Mouse (Mus musculus) activated CD4-positive, CD25-positive, alpha-beta regulatory T cell, adult 4 months (primary cell): ENCODE measurements around the gene Tmod1. TPM values are rescaled to one million over a fixed set of nuclear protein-coding genes. Genes with fewer than 3 reads are reported as not detected.

Source experiments
- ATAC-seq: one replicate; pipeline ENCODE4 v1.8.0; 2017
- polyA plus RNA-seq, 2 experiments: library from polyadenylated mRNA; unstranded; fragments of 100-300 nt; shearing (Covaris generic); gene quantifications; one replicate each; pipeline ENCODE4 v1.2.1; 2017

Tmod1 gene
- polyA plus RNA-seq, 2 experiments from 2014 or later, result 1.6 to 4.0 TPM

DNA sequence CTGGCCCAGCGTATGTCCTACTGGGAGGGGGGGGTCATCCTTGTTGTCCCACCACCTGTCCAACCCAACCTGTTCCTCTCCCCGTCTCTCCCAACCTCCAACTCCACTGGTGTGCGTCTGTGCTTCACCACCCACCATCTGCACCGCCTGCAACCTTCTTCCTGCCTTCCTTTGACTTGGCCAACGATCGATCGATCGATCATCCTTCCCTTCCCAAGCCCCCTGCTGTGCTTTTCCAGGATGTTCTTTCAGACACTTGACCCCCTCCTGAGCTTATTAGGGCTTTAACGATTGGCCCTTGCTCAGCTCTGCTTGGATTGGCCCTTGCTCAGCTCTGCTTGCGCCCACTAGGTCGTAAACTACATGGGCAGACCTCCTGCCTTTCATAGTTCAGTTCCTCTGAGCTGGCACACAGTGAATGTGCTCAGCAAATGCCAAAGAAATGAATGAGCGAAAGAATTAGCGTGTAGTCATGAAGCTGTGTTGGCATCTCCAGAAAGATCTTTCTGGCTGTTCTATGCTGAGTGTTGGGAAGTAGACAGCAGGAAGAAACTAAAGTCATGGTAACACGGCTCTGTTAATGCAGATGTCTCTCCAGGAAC, 50.9 kb downstream of the Tmod1 start:
- ATAC-seq, result no peak

DNA sequence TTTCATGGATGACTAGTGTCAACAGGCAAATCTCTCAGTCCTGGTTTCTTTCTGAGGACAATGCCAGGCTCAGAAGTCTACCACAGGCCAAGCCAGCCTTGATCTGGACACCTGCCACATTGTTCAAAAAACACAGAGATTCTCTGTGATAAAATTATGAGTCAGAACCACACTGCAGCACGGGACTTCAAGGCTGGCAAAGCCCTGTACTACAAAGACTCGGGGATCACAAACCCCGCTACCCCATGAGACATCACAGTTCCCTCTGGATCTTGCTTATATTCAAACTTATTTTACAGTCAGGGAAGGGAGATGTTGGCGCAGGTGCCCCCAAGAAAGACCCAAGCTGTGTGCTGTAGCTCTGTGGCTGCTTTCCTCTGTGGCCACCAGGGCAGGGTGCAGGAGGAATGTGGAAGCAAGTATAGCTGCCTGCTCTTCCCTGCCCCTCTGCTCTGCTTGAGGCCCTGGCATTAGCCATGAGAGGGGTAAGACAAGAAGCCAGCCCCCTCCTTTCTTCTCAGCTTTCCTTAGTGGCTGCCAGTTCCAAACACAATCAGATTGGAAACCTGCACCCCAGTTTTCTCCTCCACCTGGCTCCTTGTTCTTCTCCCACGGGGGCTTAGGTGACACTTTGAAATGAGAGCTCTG, 53.8 kb downstream of the Tmod1 start:
- ATAC-seq, result no peak

DNA sequence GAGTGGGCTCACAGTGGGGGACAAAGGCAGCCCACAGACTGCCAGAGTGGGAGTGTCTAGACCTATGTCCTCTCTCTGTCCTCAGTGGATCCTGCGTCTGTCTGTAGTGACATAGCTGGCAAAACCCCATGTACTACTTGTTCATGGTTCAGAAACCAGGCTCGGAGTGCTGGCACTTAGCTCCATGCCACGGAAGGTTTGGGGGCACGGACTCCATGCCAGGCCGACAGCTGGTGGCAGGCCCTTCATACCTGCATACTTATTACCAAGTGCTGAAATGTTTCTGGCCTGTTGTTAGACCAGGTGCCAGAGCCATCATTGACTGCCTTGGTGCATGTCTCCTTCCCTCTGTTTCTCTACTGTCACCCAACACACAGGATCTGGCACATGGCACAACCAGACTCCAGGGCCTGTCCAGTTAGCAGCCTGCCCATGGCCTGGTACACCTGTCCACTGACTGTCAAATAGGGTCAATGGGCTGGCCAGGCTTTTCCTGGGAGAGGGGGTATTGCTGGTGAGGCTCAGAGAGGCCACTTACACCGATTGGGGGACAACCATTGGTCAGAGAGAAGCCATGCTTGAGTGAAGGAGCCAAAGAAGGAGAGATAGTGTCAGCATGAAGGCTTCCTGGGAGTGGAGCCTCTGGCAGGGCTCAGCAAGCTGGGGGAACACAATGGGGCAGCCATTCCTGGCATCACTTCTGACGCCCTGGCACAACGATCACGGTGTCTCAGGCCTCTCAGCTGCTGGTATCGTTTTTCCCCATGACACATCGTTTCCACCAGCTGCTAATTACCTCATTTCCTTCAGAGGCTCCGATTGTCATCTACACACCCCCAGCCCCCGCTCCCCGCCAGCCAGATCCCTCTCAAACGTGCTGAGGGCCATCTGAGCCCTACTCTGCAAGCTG, 56.4 kb downstream of the Tmod1 start:
- ATAC-seq, result peak; percentile 78

DNA sequence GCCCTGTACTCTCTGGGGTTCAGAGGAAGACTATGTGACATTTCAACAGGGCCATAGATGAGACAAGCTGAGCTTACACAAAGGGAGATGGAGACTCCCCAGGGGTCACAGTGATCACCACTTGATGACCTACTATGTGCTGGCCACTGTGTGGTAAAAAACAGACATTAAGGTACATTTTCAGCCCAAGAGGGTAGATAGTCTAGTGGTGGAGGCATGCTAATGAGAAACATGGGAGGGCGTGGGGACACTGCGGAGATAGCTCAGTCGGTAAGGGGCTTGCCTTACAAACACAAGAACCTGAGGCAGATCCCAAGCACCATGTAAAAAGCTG, 57.1 kb downstream of the Tmod1 start:
- ATAC-seq, result no peak

DNA sequence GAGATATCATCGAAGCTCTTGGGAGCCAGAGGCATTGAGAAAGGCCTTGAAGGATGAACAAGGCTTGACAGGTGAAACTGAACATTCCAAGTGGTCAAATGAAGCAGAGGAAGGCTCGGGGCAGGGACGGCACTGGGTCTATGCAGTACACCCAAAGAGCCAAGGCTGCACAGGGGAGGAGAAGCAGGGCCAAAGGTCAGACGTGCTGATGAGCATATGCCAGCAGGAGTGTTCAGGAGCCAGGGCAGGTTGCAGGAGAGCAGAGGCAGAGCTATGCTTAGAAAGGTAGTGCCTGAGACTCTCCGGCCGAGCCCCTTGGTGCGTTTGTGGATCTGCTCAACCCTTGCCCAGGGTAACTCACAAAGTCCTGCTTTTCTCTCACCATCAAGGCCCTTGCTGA, 57.8 kb downstream of the Tmod1 start:
- no peak for ATAC-seq

DNA sequence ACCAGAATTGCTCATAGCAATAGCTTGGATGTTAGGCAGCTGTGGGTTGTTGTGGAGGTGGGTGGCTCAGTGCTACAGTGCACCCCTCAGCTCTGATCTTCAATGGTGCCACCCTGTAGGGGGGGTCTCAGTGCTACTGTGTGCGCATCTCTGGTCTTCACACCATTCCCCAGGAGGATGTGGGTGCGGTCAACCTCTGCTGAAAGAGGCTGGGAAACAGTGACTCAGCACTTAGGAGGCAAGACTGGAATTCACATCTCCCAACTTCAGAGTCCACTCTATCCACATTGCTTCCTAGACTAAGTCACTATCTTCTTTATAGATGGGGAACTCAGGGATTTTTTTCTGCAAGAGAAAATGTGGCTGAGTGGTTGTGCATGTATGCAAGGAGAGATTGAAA, 58.9 kb downstream of the Tmod1 start:
- no peak for ATAC-seq

DNA sequence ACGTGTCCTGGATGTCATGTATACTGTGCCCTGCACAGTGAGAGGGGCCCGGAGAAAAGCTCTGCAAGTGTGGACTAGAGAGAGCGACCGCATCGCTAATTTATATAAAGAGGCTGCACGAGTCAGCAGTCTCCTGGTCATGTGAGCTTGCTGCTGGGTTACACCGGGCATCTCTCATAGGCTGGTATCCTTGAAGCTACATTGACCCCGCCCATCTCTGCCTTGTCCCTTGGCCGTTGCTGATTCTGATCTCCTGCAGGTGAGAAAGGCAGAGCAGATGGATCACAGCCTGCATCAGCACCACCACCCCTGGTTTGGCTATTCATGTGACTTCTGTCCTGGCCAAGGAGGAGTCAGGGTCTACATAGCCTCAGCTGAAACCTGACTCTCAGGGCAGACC, 60.4 kb downstream of the Tmod1 start:
- no peak for ATAC-seq

DNA sequence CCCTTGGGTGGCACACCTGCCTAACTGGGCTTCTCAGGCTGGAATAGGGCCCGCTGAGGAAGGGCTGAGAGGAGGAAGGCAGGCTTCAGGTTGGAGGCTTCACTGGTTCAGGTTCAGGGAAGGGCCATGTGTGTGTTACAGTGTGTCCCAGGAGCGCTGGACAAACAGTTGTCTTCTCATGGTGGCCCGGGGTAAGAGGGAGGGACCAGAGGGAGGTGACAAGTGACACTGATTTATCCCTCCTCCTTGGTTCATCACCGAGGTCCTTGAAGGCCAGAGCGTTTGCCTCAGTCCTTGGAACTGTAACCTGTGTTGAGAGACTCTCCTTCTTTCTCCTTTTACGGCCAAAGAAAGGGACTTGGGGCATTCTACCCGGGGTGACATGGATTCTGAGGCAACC, 61.8 kb downstream of the Tmod1 start:
- ATAC-seq, result no peak

DNA sequence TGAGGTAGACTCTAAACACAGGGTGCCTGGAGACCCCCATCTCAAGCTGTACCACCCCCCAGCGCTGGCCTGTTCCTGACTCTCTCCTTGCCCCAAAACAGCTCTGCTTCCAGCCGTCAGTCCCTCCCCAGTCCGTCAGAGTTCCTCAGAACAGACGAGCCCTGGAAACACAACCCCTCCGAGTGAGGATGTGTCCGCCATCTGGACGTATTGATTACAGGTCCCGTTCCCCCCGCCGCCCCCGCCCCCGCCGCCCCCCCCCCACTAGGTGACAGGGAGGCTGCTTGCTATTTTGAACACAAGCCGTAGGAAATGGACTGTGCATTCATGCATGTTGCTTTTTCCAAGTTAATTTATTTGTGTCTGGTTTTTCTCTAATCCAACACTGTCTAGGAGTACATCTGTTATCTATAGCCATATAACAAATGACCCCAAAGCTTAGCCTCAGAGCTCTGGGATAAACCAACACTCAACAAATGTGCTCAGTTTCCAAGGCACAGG, 62.5 kb downstream of the Tmod1 start:
- no peak for ATAC-seq

DNA sequence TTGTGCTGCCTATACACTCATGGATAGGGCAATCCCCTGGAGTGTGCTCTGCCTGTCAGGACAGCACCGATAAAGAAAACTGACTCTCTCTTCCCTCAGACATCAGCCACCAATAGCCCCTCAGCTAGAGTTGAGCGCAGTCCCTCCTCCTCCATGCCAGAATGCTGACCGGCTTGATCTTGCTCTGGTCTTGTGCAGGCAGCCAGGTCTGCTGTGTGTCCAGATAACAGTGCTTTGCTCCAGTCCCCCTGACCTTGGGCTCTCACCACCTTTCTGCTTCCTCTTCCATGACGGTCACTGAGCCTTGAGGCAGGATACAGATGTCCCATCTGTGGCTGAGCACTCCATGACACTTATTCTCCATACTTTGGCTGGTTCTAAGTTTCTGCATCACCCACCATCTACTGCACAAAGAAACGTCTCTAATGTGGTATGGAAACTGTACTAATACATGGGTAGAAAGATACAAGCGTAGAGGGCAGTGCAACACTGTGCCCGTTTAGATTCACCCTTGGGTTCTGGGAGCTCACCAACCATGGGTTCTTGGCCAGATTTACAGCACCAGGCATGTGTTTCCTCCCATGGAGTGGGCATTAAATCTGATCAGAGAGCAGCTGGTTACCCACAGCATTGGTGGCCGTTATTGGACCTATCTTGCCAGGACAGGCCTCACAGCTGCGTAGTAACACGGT, 63.5 kb downstream of the Tmod1 start:
- ATAC-seq, result no peak

DNA sequence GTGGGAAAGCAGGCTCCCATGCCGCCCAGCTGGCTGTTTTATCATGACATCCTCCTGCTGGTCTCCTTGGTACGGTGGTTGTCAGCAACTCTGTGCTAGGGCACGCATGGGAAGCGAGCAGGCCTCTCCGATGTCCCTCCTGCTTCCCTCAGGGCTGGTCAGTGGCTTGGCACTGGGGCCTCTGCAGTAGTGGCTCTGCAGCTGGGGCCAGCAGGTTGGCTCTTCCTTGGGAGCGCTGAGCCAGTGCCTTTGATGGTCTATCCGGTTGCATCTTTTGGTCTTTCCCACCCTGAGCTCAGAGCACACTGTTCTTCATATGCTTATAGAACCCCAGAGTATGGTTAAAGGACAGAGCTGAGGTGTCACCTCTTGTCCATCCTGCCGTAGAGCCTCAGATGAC, 71.3 kb downstream of the Tmod1 start:
- ATAC-seq, result no peak

DNA sequence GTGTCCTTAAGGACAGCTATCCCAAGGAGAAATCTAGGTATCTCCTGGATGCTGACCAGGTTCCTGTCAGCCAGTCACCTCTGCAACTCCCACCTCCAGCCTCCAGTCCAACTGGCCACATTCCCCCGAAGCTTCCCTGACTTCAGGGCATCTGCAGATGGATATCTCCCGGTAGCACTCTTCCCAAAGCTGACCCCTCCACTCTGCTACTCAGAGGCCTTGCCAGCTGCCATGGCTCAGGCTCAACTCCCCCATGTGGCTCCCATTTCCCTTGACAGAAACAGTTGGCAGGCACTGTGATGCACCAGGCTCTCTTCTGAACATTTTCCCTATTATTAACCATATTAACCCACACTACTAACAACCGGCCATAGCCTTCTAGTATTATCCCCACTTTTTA, 72.6 kb downstream of the Tmod1 start:
- ATAC-seq, result no peak

DNA sequence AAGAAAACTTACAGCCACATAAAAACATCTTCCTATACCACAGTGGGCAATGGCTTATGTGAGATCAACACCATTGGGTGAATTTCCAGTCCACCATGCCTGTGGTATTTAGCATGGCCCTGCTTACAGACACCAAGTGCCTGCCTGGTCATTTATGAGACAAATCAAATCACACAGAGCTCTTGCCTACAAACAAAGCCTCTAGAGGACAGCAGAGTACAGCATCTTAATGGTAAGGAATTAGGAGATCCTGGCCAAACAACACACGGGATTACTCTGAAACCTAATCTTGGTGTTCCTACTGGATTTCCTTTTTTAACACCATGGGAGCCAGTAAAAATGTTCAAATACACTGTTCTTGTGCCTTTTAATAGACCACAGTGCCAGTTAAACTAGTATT, 76.6 kb downstream of the Tmod1 start:
- ATAC-seq, result no peak

DNA sequence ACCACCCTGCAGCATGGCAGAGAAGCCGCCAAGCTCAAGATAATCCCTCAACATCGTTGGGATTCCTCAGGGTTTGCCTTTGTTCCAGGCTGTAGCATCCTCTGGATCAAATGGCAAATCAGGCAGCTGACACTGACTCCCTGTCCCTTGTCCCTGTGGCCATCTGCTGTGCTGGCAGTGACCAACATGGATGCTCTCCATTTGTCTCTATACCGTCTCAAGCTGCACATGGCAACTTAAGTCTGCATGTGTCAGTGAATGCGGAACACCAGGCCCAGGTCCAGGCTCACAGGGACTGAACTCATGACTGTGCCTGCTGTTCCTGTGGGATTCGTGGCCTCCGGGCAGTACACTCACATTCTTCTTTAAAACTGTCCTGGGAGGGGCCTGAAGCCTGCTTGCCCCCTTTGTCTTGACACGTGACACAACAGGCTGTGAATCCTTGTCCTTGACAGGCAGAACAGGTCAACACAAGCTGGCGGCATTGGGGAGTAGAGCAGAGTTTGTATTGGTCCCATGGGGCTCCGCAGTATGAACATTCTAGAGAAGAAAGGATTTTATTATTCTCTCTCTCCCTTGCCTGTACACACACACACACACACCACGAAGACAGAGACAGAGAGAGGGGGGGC, 77.9 kb downstream of the Tmod1 start:
- no peak for ATAC-seq

DNA sequence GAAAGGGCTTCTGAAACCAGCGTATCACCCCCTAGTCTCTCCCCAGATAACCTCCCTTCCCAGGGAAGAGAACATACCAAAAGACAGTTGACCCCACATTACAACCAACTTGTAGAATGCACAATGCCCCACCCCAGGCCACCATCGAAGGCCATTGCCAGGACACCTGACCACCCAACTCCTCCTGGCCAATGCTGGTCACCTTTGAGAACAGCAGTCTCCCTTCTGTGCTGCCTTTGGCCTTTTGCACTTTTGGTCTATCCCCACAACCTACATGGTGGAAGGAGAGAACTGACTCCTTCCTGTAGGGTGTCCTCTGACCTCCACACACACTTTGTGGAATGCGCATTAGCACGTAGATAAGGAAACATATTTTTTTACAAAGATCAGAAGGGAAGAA, 78.8 kb downstream of the Tmod1 start:
- ATAC-seq, result no peak

DNA sequence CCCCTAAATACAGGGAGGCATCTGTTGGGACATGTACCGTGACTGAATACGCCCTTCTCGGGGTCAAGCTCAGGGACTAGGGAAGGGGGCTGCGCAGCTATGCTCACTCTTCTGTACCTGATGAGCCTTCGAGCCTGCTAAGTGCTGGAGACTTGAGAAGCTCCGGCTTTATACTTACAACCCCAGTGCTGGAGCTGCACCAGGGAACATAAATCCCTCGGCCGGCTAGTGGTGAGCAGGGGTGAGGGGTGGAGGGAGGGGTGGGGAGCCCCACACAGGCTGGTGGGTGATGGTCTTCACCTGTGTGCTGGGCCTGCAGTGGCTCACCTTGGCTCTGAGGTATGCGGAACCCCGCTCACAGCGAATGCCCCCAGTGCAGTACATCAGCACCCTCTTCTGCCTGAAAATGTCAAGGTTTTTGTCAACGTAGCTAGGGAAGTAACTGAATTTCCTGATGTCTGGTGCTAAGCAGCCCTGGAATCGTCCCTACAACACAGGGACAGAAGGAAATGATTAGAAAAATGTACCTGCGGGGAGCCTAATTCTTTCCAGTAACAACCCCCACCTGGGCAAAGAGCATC, 80.9 kb downstream of the Tmod1 start:
- ATAC-seq, result no peak

DNA sequence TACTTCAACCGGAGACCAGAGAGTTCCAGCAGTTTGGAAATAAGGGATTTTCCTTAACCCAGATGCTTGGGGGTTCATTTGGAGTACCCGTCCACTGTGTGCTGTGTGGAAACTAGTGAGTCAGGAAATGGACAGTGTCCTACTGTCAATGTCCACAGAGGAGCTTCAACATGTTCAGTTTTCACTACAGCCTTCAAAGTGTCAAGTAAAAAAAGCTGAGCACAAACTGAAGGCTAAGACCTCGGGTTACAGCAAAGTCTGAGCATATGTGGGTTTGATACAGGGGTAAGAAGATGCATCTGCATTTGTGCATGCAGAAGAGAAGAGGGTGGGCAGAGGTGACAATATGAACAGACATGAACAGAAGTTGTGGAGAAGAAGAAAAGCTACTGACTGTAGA, 82.0 kb downstream of the Tmod1 start:
- ATAC-seq, result no peak

DNA sequence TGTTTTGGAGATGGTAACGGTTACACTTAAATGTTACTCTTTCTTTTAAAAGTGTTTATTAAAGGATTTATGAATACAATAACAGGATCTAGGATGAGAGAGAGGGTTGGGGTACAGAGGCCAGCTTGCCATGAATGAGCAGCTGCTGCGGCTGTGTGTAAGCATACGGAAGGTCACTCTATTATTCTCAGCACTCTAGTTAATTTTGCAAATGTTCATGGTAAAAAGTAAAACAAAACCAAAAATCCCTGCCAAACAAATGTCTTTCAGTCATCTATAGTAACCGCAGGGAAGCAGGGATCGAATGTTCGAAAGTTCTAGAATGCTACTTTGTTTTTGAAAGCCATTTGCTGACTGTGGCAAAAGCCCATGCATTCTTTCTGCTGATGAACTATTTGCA, 84.6 kb downstream of the Tmod1 start:
- no peak for ATAC-seq

DNA sequence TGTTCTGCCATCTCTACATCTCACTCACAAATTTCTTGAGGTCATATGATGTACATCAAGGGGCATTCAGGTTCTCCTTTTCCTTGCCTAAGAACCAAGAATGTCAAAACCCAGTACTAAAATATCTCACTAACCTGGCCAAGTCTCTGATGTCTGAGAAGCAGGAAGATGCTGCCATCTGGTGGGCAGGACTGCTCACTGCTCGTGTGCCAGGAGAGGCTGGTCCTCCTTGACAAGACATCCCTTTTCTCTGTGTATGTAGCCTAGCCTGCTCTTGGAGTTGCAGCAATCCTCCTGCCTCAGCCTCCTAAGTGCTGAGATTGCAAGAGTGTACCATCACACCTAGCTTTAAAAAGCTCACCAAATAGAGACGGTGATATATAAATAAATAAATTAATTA, 87.8 kb downstream of the Tmod1 start:
- ATAC-seq, result peak; percentile 80

DNA sequence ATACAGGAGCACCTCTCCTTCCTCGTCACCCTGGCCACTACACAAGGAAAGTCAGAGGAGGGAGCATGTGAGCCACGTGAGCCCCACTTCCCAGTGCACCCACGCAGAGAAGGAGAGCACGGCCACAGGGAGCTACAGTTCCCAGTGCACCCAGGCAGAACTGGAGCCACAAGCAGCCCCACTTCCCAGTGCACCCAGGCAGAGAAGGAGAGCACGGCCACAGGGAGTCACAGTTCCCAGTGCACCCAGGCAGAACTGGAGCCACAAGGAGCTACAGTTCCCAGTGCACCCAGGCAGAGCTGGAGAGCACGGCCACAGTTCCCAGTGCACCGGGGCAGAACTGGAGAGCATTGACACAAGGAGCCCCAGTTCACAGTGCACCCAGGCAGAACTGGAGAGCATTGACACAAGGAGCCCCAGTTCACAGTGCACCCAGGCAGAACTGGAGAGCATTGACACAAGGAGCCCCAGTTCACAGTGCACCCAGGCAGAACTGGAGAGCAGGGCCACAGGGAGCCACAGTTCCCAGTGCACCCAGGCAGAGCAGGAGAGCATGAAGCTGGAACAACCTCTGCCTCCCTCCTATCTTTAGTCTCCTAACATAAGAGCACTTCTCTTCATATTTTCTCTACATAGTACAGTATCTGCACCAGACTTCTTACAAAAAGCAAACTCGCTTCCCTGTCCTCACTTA, 90.7 kb downstream of the Tmod1 start:
- ATAC-seq, result no peak

DNA sequence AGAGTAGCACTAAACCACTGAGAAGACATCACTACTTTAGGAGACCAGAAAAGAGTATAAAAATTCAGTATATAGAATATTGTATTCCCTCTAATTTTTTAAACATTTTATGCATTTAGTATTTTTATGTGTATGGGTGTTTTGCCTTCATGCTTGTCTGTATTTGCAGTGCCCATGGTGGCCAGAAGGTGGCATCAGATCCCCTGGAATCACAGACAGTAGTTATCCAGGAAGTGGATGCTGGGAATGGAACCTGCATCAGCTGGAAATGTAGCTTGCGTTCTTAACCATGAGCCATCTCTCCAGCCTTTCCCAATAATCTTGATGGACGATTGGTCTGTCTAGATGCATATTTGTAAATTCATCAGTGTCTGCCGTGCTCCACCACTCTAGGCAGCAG, 91.5 kb downstream of the Tmod1 start:
- peak; percentile 53 for ATAC-seq

DNA sequence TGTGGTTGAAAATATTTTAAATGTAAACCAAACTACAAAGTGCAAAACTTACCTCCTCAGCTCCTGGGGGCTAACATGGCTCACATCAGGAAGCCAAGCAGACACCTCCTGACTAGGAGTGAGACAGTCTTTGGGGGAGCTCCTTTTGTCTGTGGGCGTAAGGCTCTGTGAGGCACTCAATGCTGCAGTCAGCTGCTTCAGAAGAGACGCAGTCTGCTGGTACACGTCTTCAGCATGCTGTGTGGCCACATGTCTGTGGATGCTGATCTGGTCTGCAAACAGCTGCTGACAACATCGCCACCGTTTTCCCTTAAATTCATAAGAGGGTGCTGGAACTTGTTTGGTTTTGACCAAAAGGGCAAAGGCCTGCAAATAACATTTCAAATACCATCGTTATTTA, 93.1 kb downstream of the Tmod1 start:
- ATAC-seq, result no peak
